Mouse (Mus musculus) midbrain, embryonic 10.5 days (tissue): ENCODE measurements at regions not wholly inside any gene's neighbourhood (a gene's known extent, or its start where the extent isn't known, plus 50 kb on each side); places are given as distances from the start of the nearest gene placed in this dataset.
A peak's percentile ranks its signal among the peaks of the same experiment; 100 is the strongest.

ENCODE experiments used
- DNase-seq: peaks from one replicate; pipeline ENCODE4 v3.0.0-alpha.2; 2017; ENCODE audit warnings: low spot score
- H3K27ac ChIP-seq: fragments of 300-500 bp; sonication (generic); replicated peaks from 2 replicates; pipeline ENCODE4 v1.5.1; 2016; ENCODE audit warnings: mild to moderate bottlenecking
- H3K27me3 ChIP-seq: fragments of 300-500 bp; sonication (generic); 2 replicates; pipeline ENCODE4 v1.6.1; 2016; ENCODE audit warnings: low read depth, mild to moderate bottlenecking; ENCODE audit not compliant: poor library complexity, severe bottlenecking
- H3K36me3 ChIP-seq: fragments of 300-500 bp; sonication (generic); 2 replicates; pipeline ENCODE4 v1.6.1; 2016; ENCODE audit warnings: mild to moderate bottlenecking, moderate library complexity
- H3K4me1 ChIP-seq: fragments of 300-500 bp; sonication (generic); 2 replicates; pipeline ENCODE4 v1.6.1; 2016
- H3K4me3 ChIP-seq: fragments of 300-500 bp; sonication (generic); 2 replicates; pipeline ENCODE4 v1.5.1; 2016; ENCODE audit warnings: mild to moderate bottlenecking, moderate library complexity
- H3K9me3 ChIP-seq: fragments of 300-500 bp; sonication (generic); replicated peaks from 2 replicates; pipeline ENCODE4 v1.6.1; 2016; ENCODE audit warnings: mild to moderate bottlenecking
- WGBS: fragments of 180-500 bp; shearing (Covaris S2); methylation state at CpG from one replicate; pipeline ENCODE4 v1.1.7; 2016; 5-methylcytosine and 5-hydroxymethylcytosine counted together

DNA sequence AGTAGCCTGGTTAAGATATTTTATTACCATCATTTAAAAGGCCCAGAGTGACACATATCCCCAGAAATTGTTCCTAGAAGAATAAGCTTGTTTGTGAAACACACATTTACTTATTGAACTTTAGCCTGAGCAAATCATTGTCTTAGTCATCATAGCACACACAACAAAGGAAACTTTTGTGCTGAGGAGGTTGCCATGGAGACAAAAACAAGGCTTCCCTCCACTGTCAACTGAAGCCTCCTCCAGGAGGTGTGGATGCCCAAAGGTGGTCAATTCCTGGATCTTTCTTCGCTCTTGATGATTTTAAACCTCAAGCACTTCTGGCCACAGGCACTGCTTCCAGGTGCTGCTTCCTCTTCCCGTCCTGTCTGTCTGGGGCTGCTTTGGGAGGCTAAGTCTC lies 167.3 kb downstream of the Gadd45g start:
- no peak for DNase-seq
- H3K9me3 ChIP-seq: no peaks in the 10 kb centered on the region
- peaks cover 48% of the 10 kb centered on the region for H3K27me3 ChIP-seq
- WGBS: 55% methylated on average over 2 of the region's 2 CpGs
- no peaks in the 10 kb centered on the region for H3K36me3 ChIP-seq
- peak overlapping the region; percentile 55; the same call in 1 of the 2 replicates for H3K27ac ChIP-seq
- no peak overlapping the region for H3K4me3 ChIP-seq
- H3K4me1 ChIP-seq: peaks cover 39% of the 10 kb centered on the region

DNA sequence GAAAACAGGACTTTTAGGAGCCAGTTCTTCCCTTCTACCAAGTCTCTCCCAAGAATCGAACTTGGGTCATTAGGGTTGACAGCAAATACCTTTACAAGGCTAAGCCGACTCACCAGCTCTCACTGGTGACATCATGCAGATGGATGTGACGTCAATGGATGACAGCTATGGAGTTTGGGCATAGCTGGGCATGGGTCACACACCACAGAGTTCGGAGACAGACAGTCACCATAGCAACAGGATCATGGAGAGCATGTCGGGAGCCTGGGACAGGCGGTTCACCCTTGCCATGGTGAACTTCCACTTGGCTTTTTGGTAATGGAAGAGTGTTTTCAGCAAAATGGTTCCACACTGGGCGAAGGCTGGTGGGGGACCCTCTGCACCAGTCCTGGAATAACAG lies 168.1 kb downstream of the Gadd45g start:
- H3K4me1 ChIP-seq: peaks cover 39% of the 10 kb centered on the region
- 62% methylated on average over 7 of the region's 7 CpGs for WGBS
- peaks cover 48% of the 10 kb centered on the region for H3K27me3 ChIP-seq
- H3K9me3 ChIP-seq: no peaks in the 10 kb centered on the region
- DNase-seq: no peak
- no peak overlapping the region for H3K27ac ChIP-seq
- H3K4me3 ChIP-seq: no peak overlapping the region
- no peaks in the 10 kb centered on the region for H3K36me3 ChIP-seq

DNA sequence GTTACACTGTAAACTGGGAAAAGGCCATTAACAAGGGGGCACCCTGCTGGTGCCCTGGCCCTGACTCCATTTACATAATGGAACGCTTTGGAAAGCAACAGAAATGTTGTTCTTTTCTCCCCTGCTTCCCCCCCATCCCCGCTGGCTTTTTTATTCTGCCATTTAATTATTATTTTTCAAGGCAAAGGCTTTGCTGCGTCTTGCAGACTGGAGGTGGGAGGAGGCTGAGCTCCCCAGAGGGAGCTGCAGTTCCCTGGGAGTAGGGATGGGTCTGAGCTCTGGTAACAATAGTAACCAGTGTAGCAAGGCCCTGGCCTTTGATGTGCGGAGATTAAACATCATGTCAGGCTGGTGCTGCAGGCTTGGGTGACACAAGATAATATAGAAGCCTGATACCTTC lies 168.6 kb downstream of the Gadd45g start:
- WGBS: 6% methylated on average over 4 of the region's 4 CpGs
- peaks cover 48% of the 10 kb centered on the region for H3K27me3 ChIP-seq

DNA sequence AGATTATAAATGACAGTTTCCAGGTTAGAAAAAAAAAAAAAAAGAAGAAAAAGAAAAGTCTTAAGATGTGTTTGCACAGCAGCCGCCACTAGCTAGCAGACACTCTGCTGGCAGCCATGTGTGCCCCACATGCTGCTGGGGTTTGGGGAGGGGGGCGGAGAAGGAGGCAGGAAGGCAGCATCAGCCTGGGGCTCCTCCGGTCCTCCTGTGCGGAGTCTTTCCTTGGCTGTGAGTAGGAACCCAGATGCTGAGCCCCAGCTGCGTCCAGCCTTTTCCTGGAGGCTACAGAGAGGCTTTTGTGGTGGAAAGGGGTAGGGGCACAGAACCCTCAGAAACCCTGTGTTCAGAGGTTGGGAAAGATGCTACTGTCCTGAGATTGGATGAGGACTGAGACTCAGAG lies 169.0 kb downstream of the Gadd45g start:
- 5% methylated on average over 5 of the region's 5 CpGs for WGBS
- Histone ChIP-seq H3K27ac (peak overlapping the region; percentile 72), H3K4me1 (peaks cover 43% of the 10 kb centered on the region), H3K36me3 (no peaks in the 10 kb centered on the region), H3K27me3 (peaks cover 48% of the 10 kb centered on the region), H3K9me3 (no peaks in the 10 kb centered on the region), H3K4me3 (peak overlapping the region; percentile 16; the same call in 1 of the 2 replicates)
- DNase-seq: peak; percentile 45

More for the DNA sequence above, 168.6 kb downstream of the Gadd45g start:
- Histone ChIP-seq H3K27ac (peak overlapping the region; percentile 72), H3K36me3 (no peaks in the 10 kb centered on the region), H3K4me3 (no peak overlapping the region; the same call in 1 of the 2 replicates), H3K4me1 (peaks cover 43% of the 10 kb centered on the region), H3K9me3 (no peaks in the 10 kb centered on the region)
- DNase-seq: peak; percentile 42

DNA sequence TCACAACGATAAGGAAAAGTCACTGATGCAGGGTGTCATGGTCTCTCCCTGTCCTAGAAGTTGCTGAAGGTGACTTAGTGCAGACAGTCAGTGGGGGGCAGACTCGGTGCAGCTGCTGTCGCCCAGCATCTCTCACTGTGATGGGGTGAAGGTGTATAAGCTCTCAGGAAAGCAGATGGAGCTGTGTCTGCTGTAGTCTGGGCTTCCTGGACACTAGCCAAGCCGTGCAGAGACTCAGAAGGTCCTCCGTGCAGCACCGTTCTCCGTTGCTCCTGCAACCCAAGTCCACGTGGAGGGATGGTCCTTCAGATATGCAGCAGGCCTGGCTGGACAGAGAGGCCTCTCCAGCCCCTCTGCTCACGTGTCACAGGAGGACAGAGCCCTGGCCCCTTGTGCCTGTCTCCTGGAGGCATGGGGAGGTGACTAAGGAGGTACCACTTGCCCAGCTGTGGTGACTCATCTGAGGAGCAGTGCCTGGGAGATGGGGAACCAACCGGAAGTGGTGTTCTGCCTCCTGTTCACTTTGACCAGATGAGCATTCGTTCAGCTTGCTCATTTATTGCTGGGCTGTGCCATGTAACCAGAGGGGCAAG lies 171.2 kb downstream of the Gadd45g start:
- no peak for DNase-seq
- H3K27ac ChIP-seq: no peak overlapping the region

DNA sequence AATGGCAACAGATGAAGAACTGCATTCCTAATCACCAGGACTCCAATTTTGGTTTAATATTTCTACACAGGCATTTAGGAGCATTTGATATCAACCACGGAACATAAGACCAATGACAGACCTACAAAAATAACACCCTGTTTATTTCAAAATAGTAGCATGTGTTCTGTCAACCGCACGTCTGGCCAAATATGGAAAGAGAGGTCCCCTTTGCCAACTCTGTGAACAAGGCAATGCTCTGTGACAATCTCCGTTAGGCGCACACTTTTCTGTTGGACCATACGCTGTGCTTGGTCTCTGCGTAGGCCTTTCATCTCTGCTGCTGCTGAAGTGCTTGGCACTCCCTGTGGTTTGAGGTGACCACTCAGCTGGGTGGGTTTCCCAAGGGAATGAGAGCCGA lies 173.2 kb downstream of the Gadd45g start:
- DNase-seq: no peak
- Histone ChIP-seq H3K9me3 (no peaks in the 10 kb centered on the region), H3K27ac (no peak overlapping the region), H3K36me3 (no peaks in the 10 kb centered on the region), H3K4me1 (peaks cover 48% of the 10 kb centered on the region), H3K4me3 (no peak overlapping the region), H3K27me3 (peaks cover 32% of the 10 kb centered on the region)
- WGBS: 88% methylated on average over 8 of the region's 8 CpGs

More for the DNA sequence above, 171.2 kb downstream of the Gadd45g start:
- Histone ChIP-seq H3K9me3 (no peaks in the 10 kb centered on the region), H3K4me3 (no peak overlapping the region), H3K36me3 (no peaks in the 10 kb centered on the region), H3K4me1 (peaks cover 58% of the 10 kb centered on the region), H3K27me3 (peaks cover 48% of the 10 kb centered on the region)
- WGBS: 87% methylated on average over 11 of the region's 11 CpGs

DNA sequence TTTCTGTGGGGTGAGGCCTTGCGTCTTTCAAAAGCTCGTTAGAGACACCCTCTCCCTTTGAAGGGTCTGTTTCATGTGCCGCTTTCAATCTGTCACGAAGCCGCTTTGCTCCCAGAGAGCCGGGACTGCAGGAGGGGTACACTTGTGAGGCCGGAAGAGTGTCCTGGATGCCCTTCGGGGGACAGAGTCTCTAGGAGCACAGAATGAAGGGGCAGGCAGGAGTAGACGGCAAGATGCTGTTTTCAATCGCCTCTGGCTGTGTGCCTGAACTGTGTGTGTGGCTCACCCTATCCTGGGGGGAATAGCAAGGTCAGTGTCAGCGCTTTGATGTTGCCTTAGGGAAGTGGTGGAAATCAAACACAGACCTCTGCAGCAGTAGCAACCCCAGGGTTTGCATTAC lies 174.7 kb downstream of the Gadd45g start:
- Histone ChIP-seq H3K4me3 (no peak overlapping the region), H3K4me1 (peaks cover 47% of the 10 kb centered on the region), H3K27me3 (peaks cover 37% of the 10 kb centered on the region), H3K36me3 (no peaks in the 10 kb centered on the region), H3K27ac (0 out of 2 replicates have a peak overlapping the region, but pooled peaks have one; percentile 28), H3K9me3 (no peaks in the 10 kb centered on the region)
- DNase-seq: peak; percentile 44
- WGBS: 51% methylated on average over 11 of the region's 11 CpGs

DNA sequence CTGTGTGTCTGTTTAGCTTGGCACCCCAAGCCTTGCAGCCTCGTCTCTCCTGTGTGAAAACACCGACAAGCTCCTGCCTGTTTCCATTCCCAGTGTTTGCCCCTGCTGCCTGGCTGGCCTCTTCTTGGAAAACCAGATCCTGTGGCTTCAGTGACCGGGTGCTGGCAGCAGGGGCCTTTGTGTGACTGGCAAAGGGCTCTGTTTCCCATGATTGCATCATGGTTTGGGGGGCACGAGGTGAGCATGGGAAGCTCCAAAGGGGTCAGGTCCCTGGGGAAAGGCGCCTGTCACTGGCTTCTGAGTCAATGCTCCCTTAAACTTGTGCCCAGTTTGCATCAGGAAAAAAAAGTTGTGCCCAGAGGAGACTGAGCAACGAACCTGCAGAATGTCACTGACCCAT lies 175.3 kb downstream of the Gadd45g start:
- no peaks in the 10 kb centered on the region for H3K36me3 ChIP-seq
- H3K4me3 ChIP-seq: no peak overlapping the region
- 67% methylated on average over 6 of the region's 6 CpGs for WGBS
- H3K9me3 ChIP-seq: no peaks in the 10 kb centered on the region
- H3K4me1 ChIP-seq: peaks cover 40% of the 10 kb centered on the region
- H3K27me3 ChIP-seq: peaks cover 31% of the 10 kb centered on the region
- H3K27ac ChIP-seq: no peak overlapping the region; the same call in 1 of the 2 replicates
- no peak for DNase-seq

DNA sequence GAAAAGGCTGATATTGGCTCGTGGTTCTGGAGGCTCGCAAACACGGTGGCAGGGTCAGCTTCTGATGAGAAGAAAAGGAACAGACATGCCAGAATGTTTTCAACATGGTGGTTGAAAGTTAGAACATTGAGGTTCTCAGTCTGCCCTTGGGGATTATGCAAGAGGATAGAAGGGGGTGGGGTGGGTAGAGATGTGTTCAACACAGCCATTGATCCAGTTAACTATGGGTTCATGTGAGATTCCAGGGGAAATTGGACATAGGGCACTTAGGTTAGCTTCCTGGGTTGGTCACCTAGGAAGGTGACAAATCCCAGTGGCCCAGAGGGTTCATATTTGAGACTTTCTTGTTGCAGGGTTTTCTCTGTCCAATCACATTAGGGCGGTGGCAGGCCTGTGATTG lies 176.1 kb downstream of the Gadd45g start:
- WGBS: 94% methylated on average over 4 of the region's 4 CpGs
- Histone ChIP-seq H3K27ac (no peak overlapping the region), H3K27me3 (peaks cover 24% of the 10 kb centered on the region), H3K4me3 (no peak overlapping the region), H3K4me1 (peaks cover 44% of the 10 kb centered on the region), H3K9me3 (no peaks in the 10 kb centered on the region), H3K36me3 (no peaks in the 10 kb centered on the region)
- DNase-seq: no peak

DNA sequence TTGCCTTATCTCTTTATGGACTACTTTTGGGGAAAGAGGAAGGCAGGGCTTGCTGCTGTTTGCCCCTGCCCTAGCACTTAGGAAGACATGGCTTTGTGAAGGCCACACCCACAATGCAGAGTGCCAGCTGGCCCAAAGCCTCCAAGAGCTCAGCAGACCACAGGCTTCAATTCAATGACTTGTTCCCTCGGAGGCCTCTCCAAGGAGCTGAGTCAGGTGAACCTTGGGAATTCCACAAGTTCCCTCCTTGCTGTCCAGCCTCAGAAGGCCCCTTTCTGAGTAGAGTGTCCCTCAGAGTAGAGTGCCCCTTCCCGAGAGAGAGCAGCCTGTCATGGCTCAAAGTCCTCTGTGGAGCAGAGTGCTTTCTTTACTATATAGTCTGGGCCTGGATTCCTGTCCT lies 177.9 kb downstream of the Gadd45g start:
- 71% methylated on average over 2 of the region's 2 CpGs for WGBS
- DNase-seq: no peak
- H3K27me3 ChIP-seq: peaks cover 19% of the 10 kb centered on the region
- H3K4me1 ChIP-seq: peaks cover 46% of the 10 kb centered on the region
- H3K36me3 ChIP-seq: no peaks in the 10 kb centered on the region
- no peaks in the 10 kb centered on the region for H3K9me3 ChIP-seq
- no peak overlapping the region for H3K4me3 ChIP-seq
- H3K27ac ChIP-seq: no peak overlapping the region

DNA sequence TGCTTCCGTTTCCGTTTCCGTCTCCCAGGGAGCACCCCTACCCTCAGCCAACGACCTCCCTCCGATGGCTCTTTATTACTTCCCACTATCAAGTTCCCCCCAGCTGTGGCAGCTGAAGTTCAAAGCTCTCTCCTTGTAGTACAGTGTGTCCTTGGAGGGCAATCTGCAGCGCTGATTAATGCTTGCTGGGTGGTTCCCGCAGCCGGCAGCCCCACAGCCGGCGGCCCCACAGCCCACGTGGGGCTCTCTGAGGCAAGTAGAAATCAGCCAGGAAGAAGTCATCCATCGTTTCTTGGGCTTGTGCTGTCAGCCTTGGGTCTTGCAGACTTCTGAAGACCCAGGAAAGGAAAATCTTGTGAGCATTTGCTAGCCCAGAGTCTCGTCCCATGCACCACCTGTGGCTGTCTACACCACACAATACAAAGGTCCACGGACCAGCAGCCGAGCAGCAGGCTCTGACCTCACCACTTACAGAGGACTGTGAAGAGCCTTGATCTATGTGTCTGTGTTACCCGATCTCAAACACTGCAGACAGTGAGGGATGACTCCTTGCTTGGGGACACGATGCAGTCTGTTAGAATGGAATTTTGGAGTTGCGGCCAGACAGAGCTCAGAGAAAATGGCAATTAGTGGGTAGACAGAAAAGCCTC lies 178.5 kb downstream of the Gadd45g start:
- Histone ChIP-seq H3K36me3 (no peaks in the 10 kb centered on the region), H3K4me1 (peaks cover 42% of the 10 kb centered on the region), H3K9me3 (no peaks in the 10 kb centered on the region), H3K27ac (peak overlapping the region; percentile 13; the same call in 1 of the 2 replicates), H3K27me3 (peaks cover 19% of the 10 kb centered on the region), H3K4me3 (no peak overlapping the region)
- no peak for DNase-seq
- WGBS: 62% methylated on average over 18 of the region's 18 CpGs

DNA sequence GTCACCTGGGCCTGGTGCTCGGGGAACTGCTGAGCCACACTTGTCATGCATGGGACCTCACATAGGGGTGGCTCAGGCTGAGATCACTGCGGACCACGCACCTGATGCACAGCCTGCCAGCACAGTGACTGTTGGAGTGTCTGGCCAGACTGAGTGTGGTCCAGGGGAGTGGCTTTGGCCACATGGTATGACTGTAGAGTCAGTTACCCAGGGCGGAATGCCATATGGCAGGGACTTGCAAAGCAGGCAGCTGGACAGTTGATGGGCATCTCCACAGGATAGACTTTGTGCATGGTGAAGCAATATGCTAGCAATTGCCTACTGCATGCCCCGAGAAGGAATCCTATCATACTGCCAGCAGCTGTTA lies 179.0 kb downstream of the Gadd45g start:
- H3K27ac ChIP-seq: peak overlapping the region; percentile 13; the same call in 1 of the 2 replicates
- no peaks in the 10 kb centered on the region for H3K9me3 ChIP-seq
- H3K36me3 ChIP-seq: no peaks in the 10 kb centered on the region
- peaks cover 42% of the 10 kb centered on the region for H3K4me1 ChIP-seq
- 86% methylated on average over 5 of the region's 5 CpGs for WGBS
- DNase-seq: no peak
- no peak overlapping the region for H3K4me3 ChIP-seq
- peaks cover 19% of the 10 kb centered on the region for H3K27me3 ChIP-seq

DNA sequence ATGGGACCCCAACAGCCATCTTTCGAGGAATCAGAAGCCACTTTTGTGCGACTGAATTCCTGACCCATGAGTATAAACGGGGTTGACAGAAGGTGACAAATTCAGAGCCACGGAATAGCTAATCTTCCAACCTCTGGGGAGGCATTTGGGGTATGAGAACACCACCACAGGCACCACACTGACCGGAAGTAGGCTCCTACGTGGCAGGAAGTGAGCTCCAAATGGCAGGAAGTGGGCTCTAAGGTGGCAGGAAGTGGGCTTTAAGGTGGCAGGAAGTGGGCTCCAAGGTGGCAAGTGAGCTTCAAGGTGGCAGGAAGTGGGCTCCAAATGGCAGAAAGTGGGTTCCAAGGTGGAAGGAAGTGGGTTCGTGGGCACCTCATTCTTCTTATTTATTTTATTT lies 179.8 kb downstream of the Gadd45g start:
- WGBS: 92% methylated on average over 7 of the region's 7 CpGs
- H3K4me1 ChIP-seq: peaks cover 35% of the 10 kb centered on the region
- no peaks in the 10 kb centered on the region for H3K9me3 ChIP-seq
- H3K27ac ChIP-seq: no peak overlapping the region
- H3K27me3 ChIP-seq: peaks cover 15% of the 10 kb centered on the region
- no peak overlapping the region for H3K4me3 ChIP-seq
- H3K36me3 ChIP-seq: no peaks in the 10 kb centered on the region
- DNase-seq: no peak
